Mouse (Mus musculus): ENCODE measurements at regions not wholly inside any gene's neighbourhood (a gene's known extent, or its start where the extent isn't known, plus 50 kb on each side); places are given as distances from the start of the nearest gene placed in this dataset.

- no peaks in the 10 kb centered on the region for H3K27me3 ChIP-seq (ENCODE audit: control insufficient read depth, insufficient read depth, low read length)
- no peak overlapping the region for H3K27ac ChIP-seq (replicated peaks; ENCODE audit: low read depth, low read length)
- ATAC-seq (ENCODE audit: low FRiP score, low TSS enrichment) (no peak), DNase-seq (no peak)
- H3K9ac ChIP-seq (replicated peaks; ENCODE audit: low read length), result no peak overlapping the region
- H3K4me1 ChIP-seq (ENCODE audit: control insufficient read depth, insufficient read depth, low read length), result no peaks in the 10 kb centered on the region
- WGBS, result 96% methylated on average over 6 of the region's 6 CpGs
- H3K4me2 ChIP-seq (ENCODE audit: low read length), result no peak overlapping the region
- H3K4me3 ChIP-seq (replicated peaks; ENCODE audit: low read depth, low read length), result no peak overlapping the region
- H3K9me3 ChIP-seq (ENCODE audit: control insufficient read depth, low read length), result no peaks in the 10 kb centered on the region
- no peaks in the 10 kb centered on the region for H3K36me3 ChIP-seq (ENCODE audit: control insufficient read depth, insufficient read depth, low read length)
Observed at GRCm38 (mm10) chr14:33854181-33854580, 69.2 kb upstream of the Gdf10 start.

GRCm38 (mm10) chr14:33856992-33857391, 66.4 kb upstream of the Gdf10 start:
- no peak overlapping the region for H3K4me3 ChIP-seq (replicated peaks; ENCODE audit: low read depth, low read length)
- no peak for DNase-seq
- no peak overlapping the region for H3K27ac ChIP-seq (replicated peaks; ENCODE audit: low read depth, low read length)
- no peaks in the 10 kb centered on the region for H3K4me1 ChIP-seq (ENCODE audit: control insufficient read depth, insufficient read depth, low read length)
- no peak overlapping the region for H3K4me2 ChIP-seq (ENCODE audit: low read length)
- no peak overlapping the region for H3K9ac ChIP-seq (replicated peaks; ENCODE audit: low read length)
- 85% methylated on average over 6 of the region's 6 CpGs for WGBS
- no peaks in the 10 kb centered on the region for H3K9me3 ChIP-seq (ENCODE audit: control insufficient read depth, low read length)
- H3K36me3 ChIP-seq (ENCODE audit: control insufficient read depth, insufficient read depth, low read length), result no peaks in the 10 kb centered on the region
- no peaks in the 10 kb centered on the region for H3K27me3 ChIP-seq (ENCODE audit: control insufficient read depth, insufficient read depth, low read length)
- ATAC-seq (ENCODE audit: low FRiP score, low TSS enrichment), result no peak

- 93% methylated on average over 1 of the region's 1 CpGs for WGBS
- no peaks in the 10 kb centered on the region for H3K36me3 ChIP-seq (ENCODE audit: control insufficient read depth, insufficient read depth, low read length)
- H3K4me3 ChIP-seq (replicated peaks; ENCODE audit: low read depth, low read length), result no peak overlapping the region
- H3K4me1 ChIP-seq (ENCODE audit: control insufficient read depth, insufficient read depth, low read length), result no peaks in the 10 kb centered on the region
- no peak overlapping the region for H3K4me2 ChIP-seq (ENCODE audit: low read length)
- no peaks in the 10 kb centered on the region for H3K27me3 ChIP-seq (ENCODE audit: control insufficient read depth, insufficient read depth, low read length)
- H3K27ac ChIP-seq (replicated peaks; ENCODE audit: low read depth, low read length), result no peak overlapping the region
- ATAC-seq (ENCODE audit: low FRiP score, low TSS enrichment) (no peak), DNase-seq (no peak)
- no peaks in the 10 kb centered on the region for H3K9me3 ChIP-seq (ENCODE audit: control insufficient read depth, low read length)
- H3K9ac ChIP-seq (replicated peaks; ENCODE audit: low read length), result no peak overlapping the region
Observed at GRCm38 (mm10) chr14:33864796-33865195, 58.6 kb upstream of the Gdf10 start.

GRCm38 (mm10) chr14:33865746-33866145, 57.6 kb upstream of the Gdf10 start:
- Histone ChIP-seq H3K9ac (replicated peaks; ENCODE audit: low read length) (no peak overlapping the region), H3K36me3 (ENCODE audit: control insufficient read depth, insufficient read depth, low read length) (no peaks in the 10 kb centered on the region), H3K27me3 (ENCODE audit: control insufficient read depth, insufficient read depth, low read length) (no peaks in the 10 kb centered on the region), H3K4me1 (ENCODE audit: control insufficient read depth, insufficient read depth, low read length) (no peaks in the 10 kb centered on the region), H3K9me3 (ENCODE audit: control insufficient read depth, low read length) (no peaks in the 10 kb centered on the region), H3K27ac (replicated peaks; ENCODE audit: low read depth, low read length) (no peak overlapping the region), H3K4me3 (replicated peaks; ENCODE audit: low read depth, low read length) (no peak overlapping the region), H3K4me2 (ENCODE audit: low read length) (no peak overlapping the region)
- WGBS, result 89% methylated on average over 2 of the region's 2 CpGs
- no peak for ATAC-seq (ENCODE audit: low FRiP score, low TSS enrichment)
- no peak for DNase-seq

- no peak overlapping the region for H3K27ac ChIP-seq (replicated peaks; ENCODE audit: low read depth, low read length)
- no peaks in the 10 kb centered on the region for H3K27me3 ChIP-seq (ENCODE audit: control insufficient read depth, insufficient read depth, low read length)
- DNase-seq (no peak), ATAC-seq (ENCODE audit: low FRiP score, low TSS enrichment) (no peak)
- H3K4me2 ChIP-seq (ENCODE audit: low read length), result no peak overlapping the region
- no peaks in the 10 kb centered on the region for H3K4me1 ChIP-seq (ENCODE audit: control insufficient read depth, insufficient read depth, low read length)
- 86% methylated on average over 3 of the region's 3 CpGs for WGBS
- no peaks in the 10 kb centered on the region for H3K36me3 ChIP-seq (ENCODE audit: control insufficient read depth, insufficient read depth, low read length)
- no peak overlapping the region for H3K9ac ChIP-seq (replicated peaks; ENCODE audit: low read length)
- no peak overlapping the region for H3K4me3 ChIP-seq (replicated peaks; ENCODE audit: low read depth, low read length)
- no peaks in the 10 kb centered on the region for H3K9me3 ChIP-seq (ENCODE audit: control insufficient read depth, low read length)
Observed at GRCm38 (mm10) chr14:33867674-33868073, 55.7 kb upstream of the Gdf10 start.
